Mouse (Mus musculus): Measurements from ENCODE around the gene L1cam. TPM values are rescaled to one million over a fixed set of nuclear protein-coding genes. Genes with fewer than 3 reads are reported as not detected.

Gene L1cam
- polyA plus RNA-seq, 1 experiment from 2014 or later, result 103 TPM

GRCm38 (mm10) chrX:73869334-73869733, 26.6 kb downstream of the L1cam start:
- no peak for ATAC-seq (ENCODE audit: low FRiP score, low TSS enrichment)
- no peak for DNase-seq
- Histone ChIP-seq H3K9ac (replicated peaks; ENCODE audit: low read length) (no peak overlapping the region), H3K9me3 (ENCODE audit: control insufficient read depth, low read length) (no peaks in the 10 kb centered on the region), H3K4me3 (replicated peaks; ENCODE audit: low read depth, low read length) (no peak overlapping the region), H3K36me3 (ENCODE audit: control insufficient read depth, insufficient read depth, low read length) (0 out of 2 replicates have a peak, but pooled peaks cover 5% of the 10 kb centered on the region), H3K27ac (replicated peaks; ENCODE audit: low read depth, low read length) (no peak overlapping the region), H3K4me2 (ENCODE audit: low read length) (no peak overlapping the region), H3K4me1 (ENCODE audit: control insufficient read depth, insufficient read depth, low read length) (peaks cover 27% of the 10 kb centered on the region; the same call in 1 of the 2 replicates), H3K27me3 (ENCODE audit: control insufficient read depth, insufficient read depth, low read length) (no peaks in the 10 kb centered on the region)
- WGBS, result 9% methylated on average over 5 of the region's 5 CpGs

GRCm38 (mm10) chrX:73867852-73868251, 28.1 kb downstream of the L1cam start:
- no peak overlapping the region for H3K4me2 ChIP-seq (ENCODE audit: low read length)
- H3K36me3 ChIP-seq (ENCODE audit: control insufficient read depth, insufficient read depth, low read length), result 0 out of 2 replicates have a peak, but pooled peaks cover 12% of the 10 kb centered on the region
- no peak overlapping the region for H3K9ac ChIP-seq (replicated peaks; ENCODE audit: low read length)
- DNase-seq (no peak), ATAC-seq (ENCODE audit: low FRiP score, low TSS enrichment) (no peak)
- H3K4me1 ChIP-seq (ENCODE audit: control insufficient read depth, insufficient read depth, low read length), result peaks cover 29% of the 10 kb centered on the region; the same call in 1 of the 2 replicates
- H3K9me3 ChIP-seq (ENCODE audit: control insufficient read depth, low read length), result no peaks in the 10 kb centered on the region
- H3K4me3 ChIP-seq (replicated peaks; ENCODE audit: low read depth, low read length), result no peak overlapping the region
- H3K27me3 ChIP-seq (ENCODE audit: control insufficient read depth, insufficient read depth, low read length), result no peaks in the 10 kb centered on the region
- peak overlapping the region; percentile 74 for H3K27ac ChIP-seq (replicated peaks; ENCODE audit: low read depth, low read length)
- WGBS, result 74% methylated on average over 1 of the region's 1 CpGs

GRCm38 (mm10) chrX:73867256-73867655, 28.6 kb downstream of the L1cam start:
- Histone ChIP-seq H3K4me2 (ENCODE audit: low read length) (peak overlapping the region; percentile 12; the same call in 1 of the 2 replicates), H3K4me1 (ENCODE audit: control insufficient read depth, insufficient read depth, low read length) (peaks cover 27% of the 10 kb centered on the region; the same call in 1 of the 2 replicates), H3K9ac (replicated peaks; ENCODE audit: low read length) (no peak overlapping the region), H3K27ac (replicated peaks; ENCODE audit: low read depth, low read length) (peak overlapping the region; percentile 74), H3K36me3 (ENCODE audit: control insufficient read depth, insufficient read depth, low read length) (0 out of 2 replicates have a peak, but pooled peaks cover 17% of the 10 kb centered on the region), H3K9me3 (ENCODE audit: control insufficient read depth, low read length) (no peaks in the 10 kb centered on the region), H3K27me3 (ENCODE audit: control insufficient read depth, insufficient read depth, low read length) (no peaks in the 10 kb centered on the region), H3K4me3 (replicated peaks; ENCODE audit: low read depth, low read length) (no peak overlapping the region)
- ATAC-seq (ENCODE audit: low FRiP score, low TSS enrichment), result 0 out of 2 replicates have a peak, but pooled peaks have one; percentile 37
- WGBS, result 28% methylated on average over 3 of the region's 3 CpGs
- DNase-seq, result peak; percentile 56

- no peak overlapping the region for H3K4me3 ChIP-seq (replicated peaks; ENCODE audit: low read depth, low read length)
- no peak overlapping the region for H3K9ac ChIP-seq (replicated peaks; ENCODE audit: low read length)
- peaks cover 30% of the 10 kb centered on the region for H3K36me3 ChIP-seq (ENCODE audit: control insufficient read depth, insufficient read depth, low read length)
- ATAC-seq (ENCODE audit: low FRiP score, low TSS enrichment), result peak; percentile 68; the same call in 1 of the 2 replicates
- DNase-seq, result peak; percentile 86
- H3K9me3 ChIP-seq (ENCODE audit: control insufficient read depth, low read length), result no peaks in the 10 kb centered on the region
- H3K4me2 ChIP-seq (ENCODE audit: low read length), result no peak overlapping the region
- WGBS, result 39% methylated on average over 3 of the region's 3 CpGs
- H3K27ac ChIP-seq (replicated peaks; ENCODE audit: low read depth, low read length), result peak overlapping the region; percentile 70
- H3K4me1 ChIP-seq (ENCODE audit: control insufficient read depth, insufficient read depth, low read length), result peaks cover 27% of the 10 kb centered on the region; the same call in 1 of the 2 replicates
- H3K27me3 ChIP-seq (ENCODE audit: control insufficient read depth, insufficient read depth, low read length), result no peaks in the 10 kb centered on the region
Measured at GRCm38 (mm10) chrX:73864692-73865091, 31.2 kb downstream of the L1cam start.

- WGBS, result 74% methylated on average over 3 of the region's 3 CpGs
- peaks cover 36% of the 10 kb centered on the region for H3K36me3 ChIP-seq (ENCODE audit: control insufficient read depth, insufficient read depth, low read length)
- H3K27me3 ChIP-seq (ENCODE audit: control insufficient read depth, insufficient read depth, low read length), result no peaks in the 10 kb centered on the region
- no peak overlapping the region for H3K9ac ChIP-seq (replicated peaks; ENCODE audit: low read length)
- no peaks in the 10 kb centered on the region for H3K9me3 ChIP-seq (ENCODE audit: control insufficient read depth, low read length)
- DNase-seq (no peak), ATAC-seq (ENCODE audit: low FRiP score, low TSS enrichment) (no peak)
- no peak overlapping the region for H3K27ac ChIP-seq (replicated peaks; ENCODE audit: low read depth, low read length)
- H3K4me3 ChIP-seq (replicated peaks; ENCODE audit: low read depth, low read length), result no peak overlapping the region
- no peak overlapping the region for H3K4me2 ChIP-seq (ENCODE audit: low read length)
- no peaks in the 10 kb centered on the region for H3K4me1 ChIP-seq (ENCODE audit: control insufficient read depth, insufficient read depth, low read length)
Measured at GRCm38 (mm10) chrX:73855087-73855408, 40.9 kb downstream of the L1cam start.

GRCm38 (mm10) chrX:73854326-73855086, 41.4 kb downstream of the L1cam start:
- H3K27ac ChIP-seq (replicated peaks; ENCODE audit: low read depth, low read length), result no peak overlapping the region
- ATAC-seq (ENCODE audit: low FRiP score, low TSS enrichment), result no peak

GRCm38 (mm10) chrX:73836691-73837090, 59.2 kb downstream of the L1cam start:
- no peak overlapping the region for H3K27ac ChIP-seq (replicated peaks; ENCODE audit: low read depth, low read length)
- ATAC-seq (ENCODE audit: low FRiP score, low TSS enrichment), result no peak
- no peaks in the 10 kb centered on the region for H3K9me3 ChIP-seq (ENCODE audit: control insufficient read depth, low read length)
- no peaks in the 10 kb centered on the region for H3K27me3 ChIP-seq (ENCODE audit: control insufficient read depth, insufficient read depth, low read length)
- H3K36me3 ChIP-seq (ENCODE audit: control insufficient read depth, insufficient read depth, low read length), result no peaks in the 10 kb centered on the region
- no peak overlapping the region for H3K4me2 ChIP-seq (ENCODE audit: low read length)
- no peaks in the 10 kb centered on the region for H3K4me1 ChIP-seq (ENCODE audit: control insufficient read depth, insufficient read depth, low read length)
- no peak overlapping the region for H3K9ac ChIP-seq (replicated peaks; ENCODE audit: low read length)
- no peak for DNase-seq
- 80% methylated on average over 3 of the region's 3 CpGs for WGBS
- no peak overlapping the region for H3K4me3 ChIP-seq (replicated peaks; ENCODE audit: low read depth, low read length)

More at GRCm38 (mm10) chrX:73854326-73855086, 41.4 kb downstream of the L1cam start:
- no peak overlapping the region for H3K4me2 ChIP-seq (ENCODE audit: low read length)
- no peaks in the 10 kb centered on the region for H3K9me3 ChIP-seq (ENCODE audit: control insufficient read depth, low read length)
- WGBS, result 88% methylated on average over 9 of the region's 9 CpGs
- H3K9ac ChIP-seq (replicated peaks; ENCODE audit: low read length), result no peak overlapping the region
- peaks cover 31% of the 10 kb centered on the region for H3K36me3 ChIP-seq (ENCODE audit: control insufficient read depth, insufficient read depth, low read length)
- H3K4me3 ChIP-seq (replicated peaks; ENCODE audit: low read depth, low read length), result no peak overlapping the region
- no peak for DNase-seq
- no peaks in the 10 kb centered on the region for H3K27me3 ChIP-seq (ENCODE audit: control insufficient read depth, insufficient read depth, low read length)
- no peaks in the 10 kb centered on the region for H3K4me1 ChIP-seq (ENCODE audit: control insufficient read depth, insufficient read depth, low read length)

GRCm38 (mm10) chrX:73835731-73836130, 60.2 kb downstream of the L1cam start:
- no peak overlapping the region for H3K27ac ChIP-seq (replicated peaks; ENCODE audit: low read depth, low read length)
- no peak overlapping the region for H3K9ac ChIP-seq (replicated peaks; ENCODE audit: low read length)
- 95% methylated on average over 1 of the region's 1 CpGs for WGBS
- ATAC-seq (ENCODE audit: low FRiP score, low TSS enrichment), result no peak
- no peak overlapping the region for H3K4me3 ChIP-seq (replicated peaks; ENCODE audit: low read depth, low read length)
- no peak overlapping the region for H3K4me2 ChIP-seq (ENCODE audit: low read length)
- H3K27me3 ChIP-seq (ENCODE audit: control insufficient read depth, insufficient read depth, low read length), result no peaks in the 10 kb centered on the region
- H3K4me1 ChIP-seq (ENCODE audit: control insufficient read depth, insufficient read depth, low read length), result no peaks in the 10 kb centered on the region
- no peaks in the 10 kb centered on the region for H3K36me3 ChIP-seq (ENCODE audit: control insufficient read depth, insufficient read depth, low read length)
- H3K9me3 ChIP-seq (ENCODE audit: control insufficient read depth, low read length), result no peaks in the 10 kb centered on the region
- DNase-seq, result no peak

Data from midbrain, embryonic 14.5 days (tissue).